Mouse (Mus musculus) gastrocnemius, adult 2 months (tissue): ENCODE measurements around the gene Sesn1. TPM values are rescaled to one million over a fixed set of nuclear protein-coding genes. Genes with fewer than 3 reads are reported as not detected.

Experiments
- DNase-seq: peaks from one replicate; pipeline ENCODE4 v3.0.0; 2022
- H3K27ac ChIP-seq: fragments of 200-600 bp; 2 replicates; pipeline ENCODE4 v1.8.1; 2022; ENCODE audit warnings: mild to moderate bottlenecking
- H3K4me3 ChIP-seq: fragments of 200-600 bp; 2 replicates; pipeline ENCODE4 v1.8.1; 2022; ENCODE audit warnings: mild to moderate bottlenecking, moderate library complexity
- CTCF ChIP-seq: fragments of 200-600 bp; IDR thresholded peaks from 2 replicates; pipeline ENCODE4 v1.8.1; 2022; ENCODE audit warnings: antibody characterized with exemption, mild to moderate bottlenecking, moderate library complexity
- intact Hi-C: fragments of 180-260 bp; cut with DNase I; formaldehyde crosslinking; loops from one replicate; pipeline ENCODE4 v1.15.1; 2025
- total RNA-seq, 2 experiments: library from RNA; stranded (reverse); gene quantifications; 2 replicates each; pipeline ENCODE4 v1.2.3; 2021

Gene Sesn1
- total RNA-seq, 2 experiments from 2014 or later, result 18.5 to 52.7 TPM

GRCm38 (mm10) chr10:41907473-41907872, 97.7 kb downstream of the Sesn1 start:
- DNase-seq, result no peak
- no peak overlapping the region for H3K4me3 ChIP-seq
- no peak overlapping the region for H3K27ac ChIP-seq
- TF ChIP-seq CTCF, result no peak
- intact Hi-C loops, result no loop called here

DNA sequence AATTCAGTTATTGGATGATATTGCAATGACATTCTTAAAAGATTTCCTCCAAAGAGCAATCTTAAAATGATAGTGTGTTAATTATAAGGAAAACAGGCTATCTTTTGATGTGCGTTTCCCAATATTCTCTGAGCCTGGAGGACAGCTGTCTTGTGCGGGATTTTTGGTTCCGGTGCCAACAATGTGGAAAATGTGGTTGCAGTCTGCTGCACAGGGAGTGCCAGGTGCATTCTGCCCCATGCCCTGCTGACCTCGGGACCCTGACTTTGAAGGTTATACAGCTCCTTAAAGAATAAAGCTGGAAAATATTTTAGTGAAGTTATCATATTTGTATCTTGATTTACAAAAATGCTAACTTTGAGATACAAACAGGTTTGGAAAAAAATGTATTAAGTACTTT, 98.2 kb downstream of the Sesn1 start:
- DNase-seq, result no peak
- TF ChIP-seq CTCF, result no peak
- no peak overlapping the region for H3K27ac ChIP-seq
- no peak overlapping the region for H3K4me3 ChIP-seq
- intact Hi-C loops, result no loop called here

GRCm38 (mm10) chr10:41908899-41909298, 99.2 kb downstream of the Sesn1 start:
- intact Hi-C loops, result no loop called here
- H3K27ac ChIP-seq, result no peak overlapping the region
- TF ChIP-seq CTCF, result no peak
- no peak for DNase-seq
- H3K4me3 ChIP-seq, result no peak overlapping the region

- no peak for DNase-seq
- intact Hi-C loops, result no loop called here
- H3K4me3 ChIP-seq, result no peak overlapping the region
- TF ChIP-seq CTCF, result no peak
- H3K27ac ChIP-seq, result no peak overlapping the region
Observed at GRCm38 (mm10) chr10:41912290-41912994, 102.7 kb downstream of the Sesn1 start.

DNA sequence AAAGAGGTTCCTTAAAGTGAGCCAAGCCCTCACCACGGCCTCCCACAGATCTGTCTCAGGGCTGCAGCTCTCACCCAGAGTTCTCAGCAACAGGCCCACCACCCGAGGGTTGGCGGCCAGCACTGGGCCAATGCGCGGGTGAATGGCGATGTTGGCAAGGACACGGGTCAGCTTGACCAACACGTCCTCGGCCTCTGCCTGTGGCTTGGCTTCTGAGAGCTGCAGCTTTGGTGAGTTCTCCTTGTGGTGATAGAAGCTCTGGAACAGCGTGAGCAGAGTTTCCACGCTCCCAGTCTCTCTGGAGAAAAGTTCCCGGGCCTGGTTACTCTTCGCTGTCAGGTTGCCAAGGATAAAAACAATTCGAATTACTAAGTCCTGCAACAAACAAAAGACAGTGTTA, 117.0 kb downstream of the Sesn1 start:
- no peak for TF ChIP-seq CTCF

DNA sequence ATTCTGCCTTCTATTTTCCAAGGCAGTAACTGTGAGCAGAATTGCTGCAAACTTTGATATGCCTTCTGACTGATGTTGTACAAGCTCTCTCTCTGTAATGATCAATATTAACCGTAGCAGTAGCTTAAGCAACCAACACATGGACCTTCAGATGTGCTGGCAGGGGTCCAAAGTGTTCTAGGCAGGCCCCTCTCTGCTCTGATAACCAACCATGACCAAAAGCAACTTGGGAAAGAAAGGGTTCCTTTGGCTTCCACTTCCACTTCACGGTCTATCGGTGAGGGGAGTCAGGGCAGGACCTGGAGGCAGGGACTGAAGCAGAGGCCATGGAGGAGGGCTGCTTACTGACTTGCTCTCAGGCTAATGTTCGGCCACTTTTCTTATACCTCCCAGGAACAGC, 121.2 kb downstream of the Sesn1 start:
- intact Hi-C loops, result no loop called here
- Histone ChIP-seq H3K27ac (no peak overlapping the region; the same call in 1 of the 2 replicates), H3K4me3 (no peak overlapping the region)
- no peak for DNase-seq
- TF ChIP-seq CTCF, result no peak

More for the DNA sequence above, 117.0 kb downstream of the Sesn1 start:
- Histone ChIP-seq H3K27ac (peak overlapping the region; percentile 51), H3K4me3 (no peak overlapping the region)
- DNase-seq, result peak; percentile 41
- intact Hi-C loops, result no loop called here

GRCm38 (mm10) chr10:41931962-41932361, 122.2 kb downstream of the Sesn1 start:
- no peak for DNase-seq
- Histone ChIP-seq H3K27ac (peak overlapping the region; percentile 78; the same call in 1 of the 2 replicates), H3K4me3 (no peak overlapping the region)
- TF ChIP-seq CTCF, result no peak
- intact Hi-C loops, result no loop called here

GRCm38 (mm10) chr10:41932943-41933342, 123.2 kb downstream of the Sesn1 start:
- no peak for DNase-seq
- no peak for TF ChIP-seq CTCF
- no peak overlapping the region for H3K4me3 ChIP-seq
- H3K27ac ChIP-seq, result peak overlapping the region; percentile 78
- intact Hi-C loops, result no loop called here

DNA sequence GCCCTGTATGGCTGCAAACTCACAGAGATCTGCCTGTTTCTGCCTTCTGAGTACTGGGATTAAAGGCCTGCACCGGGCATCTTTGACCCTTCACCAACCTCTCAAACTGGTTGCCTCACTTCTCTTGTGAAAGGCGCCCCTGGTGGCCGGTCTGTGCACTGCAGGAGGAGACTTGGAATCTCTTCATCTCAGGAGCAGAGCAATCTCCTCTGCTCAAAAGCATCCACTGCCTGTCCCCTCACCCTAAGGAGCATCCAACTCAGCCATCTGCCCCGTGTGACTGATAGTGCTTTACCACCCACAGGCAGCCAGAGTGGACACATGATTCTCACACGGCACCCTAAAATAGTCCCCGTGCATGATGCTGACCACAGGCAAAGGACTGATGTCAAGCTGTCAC, 123.8 kb downstream of the Sesn1 start:
- DNase-seq, result peak; percentile 66
- TF ChIP-seq CTCF, result peak; percentile 71
- intact Hi-C loops, result no loop called here
- peak overlapping the region; percentile 78 for H3K27ac ChIP-seq
- no peak overlapping the region for H3K4me3 ChIP-seq

GRCm38 (mm10) chr10:41934633-41935475, 125.1 kb downstream of the Sesn1 start:
- no peak for TF ChIP-seq CTCF
- peak overlapping the region; percentile 78 for H3K27ac ChIP-seq
- H3K4me3 ChIP-seq, result peak overlapping the region; percentile 64
- DNase-seq, result peak; percentile 92
- intact Hi-C loops, result no loop called here

DNA sequence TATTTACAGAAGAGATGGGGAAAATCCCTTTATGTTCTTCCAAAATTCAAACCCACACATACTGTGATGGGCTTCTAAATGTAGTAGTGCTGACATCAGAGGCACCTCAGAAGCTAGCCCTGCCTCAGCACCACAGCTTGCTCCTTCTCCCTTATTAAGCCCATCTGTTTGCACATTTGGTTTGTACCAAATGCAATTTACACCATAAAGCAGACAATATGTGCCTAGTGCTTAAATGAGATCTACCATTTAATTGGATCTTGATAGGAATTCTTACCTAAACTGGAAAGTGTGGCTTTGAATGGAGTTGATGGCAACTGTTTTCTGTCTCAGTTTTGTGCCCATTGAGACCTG, 125.7 kb downstream of the Sesn1 start:
- intact Hi-C loops, result no loop called here
- TF ChIP-seq CTCF, result no peak
- peak overlapping the region; percentile 64 for H3K4me3 ChIP-seq

DNA sequence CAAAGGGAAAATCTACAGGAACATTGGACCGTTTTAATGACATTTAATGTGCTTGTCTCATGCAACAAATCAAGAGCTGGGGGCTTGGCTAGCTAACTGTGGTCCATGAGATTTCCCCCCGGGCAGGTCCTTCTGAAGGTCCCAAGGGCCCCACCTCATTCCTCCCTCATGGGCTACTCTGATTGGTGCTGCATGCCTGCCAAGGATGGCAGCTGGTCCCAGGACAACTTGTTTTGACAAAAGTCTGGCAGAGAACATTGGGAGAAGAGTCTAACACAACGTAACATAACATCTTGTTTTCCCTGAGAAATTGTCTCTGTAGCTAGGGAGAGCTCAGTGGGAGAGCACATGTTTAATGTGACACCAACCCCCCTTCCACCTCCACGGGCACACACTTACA, 126.4 kb downstream of the Sesn1 start:
- no peak overlapping the region for H3K4me3 ChIP-seq
- peak overlapping the region; percentile 78 for H3K27ac ChIP-seq
- TF ChIP-seq CTCF, result no peak
- intact Hi-C loops, result no loop called here
- peak; percentile 51 for DNase-seq

More for the DNA sequence above, 125.7 kb downstream of the Sesn1 start:
- peak overlapping the region; percentile 78 for H3K27ac ChIP-seq
- no peak for DNase-seq

DNA sequence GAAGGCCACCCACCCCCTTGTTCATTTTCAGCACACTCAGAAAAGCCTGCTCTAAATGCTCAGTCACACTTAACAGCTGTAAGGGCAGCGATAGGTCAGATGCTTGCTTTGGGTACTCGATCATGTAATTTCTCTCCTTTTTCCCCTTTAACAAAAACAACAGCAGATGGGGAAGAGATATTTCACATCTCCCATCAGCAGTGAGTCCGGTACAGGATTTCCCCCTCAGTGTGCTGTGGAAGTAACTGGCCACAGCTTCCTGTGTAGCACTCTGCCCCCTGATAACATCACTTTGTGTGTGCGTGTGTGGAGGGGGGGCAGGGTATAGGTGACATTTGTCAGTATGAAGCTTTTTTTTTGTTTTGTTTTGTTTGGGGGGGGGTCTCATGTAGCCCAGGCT, 127.4 kb downstream of the Sesn1 start:
- intact Hi-C loops, result no loop called here
- peak overlapping the region; percentile 66 for H3K27ac ChIP-seq
- no peak for TF ChIP-seq CTCF
- no peak overlapping the region for H3K4me3 ChIP-seq
- no peak for DNase-seq
